Mouse (Mus musculus) testis, adult 2 months (tissue): ENCODE results near the gene Zfp786.

Experiments used
- CTCF ChIP-seq: fragments of 200-500 bp; IDR thresholded peaks from 2 replicates; pipeline ENCODE4 v1.5.1; 2012; ENCODE audit warnings: low read depth, mild to moderate bottlenecking, inconsistent platforms, low read length, moderate library complexity; ENCODE audit not compliant: control insufficient read depth, insufficient read depth, insufficient replicate concordance
- POLR2A ChIP-seq: fragments of 200-500 bp; IDR thresholded peaks from 2 replicates; pipeline ENCODE4 v1.6.1; 2012; ENCODE audit warnings: low read depth, mild to moderate bottlenecking, inconsistent platforms, low read length, moderate library complexity; ENCODE audit not compliant: control insufficient read depth

DNA sequence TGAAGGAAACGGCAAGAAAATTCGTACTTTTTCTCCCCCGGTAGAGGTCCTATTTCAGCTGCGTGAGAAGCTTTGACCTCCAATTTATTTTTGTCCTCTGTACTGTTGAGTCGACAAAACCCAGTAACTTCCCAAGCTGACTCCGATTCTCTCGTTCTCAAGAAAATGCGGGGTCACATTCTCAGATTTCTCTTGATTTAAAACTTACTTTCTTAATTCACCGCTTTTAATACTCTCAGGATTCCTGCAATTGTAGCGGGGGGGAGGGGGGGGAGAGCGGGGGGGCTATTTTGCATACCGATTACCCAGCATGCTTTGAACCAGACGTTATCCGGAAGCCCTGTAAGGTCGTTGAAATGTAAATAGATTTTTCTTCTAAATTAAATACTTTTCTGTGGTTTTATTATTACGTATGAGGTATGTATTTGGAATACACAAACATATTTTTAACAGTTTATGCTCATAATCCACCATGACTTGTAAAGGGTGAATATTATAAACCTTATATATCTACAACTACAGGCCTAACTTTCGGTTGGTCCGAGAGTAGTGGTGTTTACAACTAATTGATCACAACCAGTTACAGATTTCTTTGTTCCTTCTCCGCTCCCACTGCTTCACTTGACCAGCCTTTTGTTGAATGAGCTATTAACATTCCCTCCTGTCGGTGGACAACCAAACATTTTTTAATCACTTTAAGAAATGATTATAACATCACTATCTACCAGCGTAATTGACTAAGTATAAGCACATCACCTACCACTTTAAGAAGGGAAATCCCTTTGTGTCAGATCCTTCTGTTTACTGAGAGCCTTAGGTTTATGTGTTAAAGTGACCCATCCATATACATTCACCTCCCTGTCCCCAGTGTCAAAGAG is 49.3 kb downstream of the Zfp786 start:
- TF ChIP-seq CTCF (no peak), POLR2A (no peak)
